Mouse (Mus musculus): Measurements from ENCODE around the gene Atf1.
"Not testable (repeated sequence)": the region's sequence is repeated elsewhere in the genome, so short reads cannot be mapped to it uniquely, and the experiment has no call there.

Atf1 gene

DNA sequence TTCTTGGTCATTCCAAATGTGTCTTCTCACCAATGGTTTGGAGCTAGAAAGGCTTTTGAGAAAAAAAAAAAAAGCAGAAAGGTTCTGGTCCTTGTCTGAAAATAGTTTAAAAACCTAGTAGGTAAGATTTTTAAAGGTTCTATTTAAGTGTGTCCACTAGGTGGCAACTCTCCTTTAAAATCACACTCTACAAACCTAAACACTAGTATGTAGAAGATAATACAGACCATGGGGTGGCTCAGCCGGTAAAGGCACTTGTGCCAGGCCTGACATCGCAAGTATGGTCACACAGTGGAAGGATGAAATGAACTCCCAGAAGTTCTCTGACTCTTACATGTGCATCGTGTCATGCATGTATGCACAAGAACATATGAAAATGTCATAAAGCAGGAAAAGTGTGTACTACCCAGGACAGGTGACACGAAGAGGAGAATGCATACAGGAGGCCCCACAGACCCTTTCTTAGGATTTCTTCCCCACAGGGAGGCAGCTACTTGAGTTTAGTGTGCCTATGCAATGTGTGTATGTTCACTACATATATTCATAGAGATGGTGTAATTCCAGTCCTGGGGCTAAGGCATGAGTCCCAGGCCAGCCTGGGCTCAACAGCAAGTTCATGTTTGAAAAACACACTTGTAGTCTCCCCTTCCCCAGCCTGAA lies 35.8 kb downstream of the Atf1 start:
- no peak for DNase-seq

- no peak for DNase-seq
Measured at GRCm38 (mm10) chr15:100265586-100266325, 38.1 kb downstream of the Atf1 start.

- no peak for DNase-seq
Measured at GRCm38 (mm10) chr15:100268916-100269315, 41.3 kb downstream of the Atf1 start.

DNA sequence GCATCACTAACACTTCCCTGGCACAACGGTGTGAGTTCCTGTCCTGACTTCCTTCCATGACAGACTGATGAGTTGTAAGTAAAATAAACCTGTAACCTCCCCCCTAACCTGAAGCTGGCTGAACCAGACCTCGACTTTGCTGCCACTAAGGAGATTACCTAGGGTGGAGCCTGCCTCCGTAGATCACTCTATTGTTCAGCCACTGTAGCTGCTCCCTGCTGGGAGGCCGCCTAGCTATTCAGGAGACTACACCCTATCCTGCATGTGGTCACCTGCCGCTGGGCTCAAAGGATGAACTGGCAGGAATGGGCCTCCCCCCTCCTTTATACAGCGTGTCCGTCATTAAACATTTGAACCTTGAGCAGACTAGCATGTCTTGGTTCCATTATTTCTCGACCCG lies 42.2 kb downstream of the Atf1 start:
- no peak for DNase-seq

DNA sequence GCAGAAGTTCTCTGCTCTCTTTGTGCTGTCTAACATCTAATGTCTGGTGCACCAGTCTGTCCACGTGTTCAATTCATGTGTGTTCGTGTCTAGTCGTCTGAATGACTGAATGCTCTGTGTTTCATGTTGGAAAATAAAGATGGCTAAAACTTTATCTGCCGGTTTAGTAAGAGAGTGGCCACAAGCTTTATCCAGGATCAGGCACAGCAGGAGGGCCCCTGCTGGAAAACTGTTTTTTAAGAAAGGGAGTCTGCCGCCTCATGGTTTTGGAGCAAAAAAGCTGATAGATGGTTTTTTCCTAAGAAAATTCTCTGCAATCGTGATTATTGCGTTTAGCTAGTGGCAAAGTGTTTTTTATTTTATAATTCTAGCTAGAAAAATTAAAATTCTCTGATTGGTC lies 43.0 kb downstream of the Atf1 start:
- DNase-seq: not testable (repeated sequence)

GRCm38 (mm10) chr15:100271411-100271810 lies 43.8 kb downstream of the Atf1 start:
- DNase-seq: no peak

- not testable (repeated sequence) for DNase-seq
Measured at GRCm38 (mm10) chr15:100273791-100274308, 46.2 kb downstream of the Atf1 start.

DNA sequence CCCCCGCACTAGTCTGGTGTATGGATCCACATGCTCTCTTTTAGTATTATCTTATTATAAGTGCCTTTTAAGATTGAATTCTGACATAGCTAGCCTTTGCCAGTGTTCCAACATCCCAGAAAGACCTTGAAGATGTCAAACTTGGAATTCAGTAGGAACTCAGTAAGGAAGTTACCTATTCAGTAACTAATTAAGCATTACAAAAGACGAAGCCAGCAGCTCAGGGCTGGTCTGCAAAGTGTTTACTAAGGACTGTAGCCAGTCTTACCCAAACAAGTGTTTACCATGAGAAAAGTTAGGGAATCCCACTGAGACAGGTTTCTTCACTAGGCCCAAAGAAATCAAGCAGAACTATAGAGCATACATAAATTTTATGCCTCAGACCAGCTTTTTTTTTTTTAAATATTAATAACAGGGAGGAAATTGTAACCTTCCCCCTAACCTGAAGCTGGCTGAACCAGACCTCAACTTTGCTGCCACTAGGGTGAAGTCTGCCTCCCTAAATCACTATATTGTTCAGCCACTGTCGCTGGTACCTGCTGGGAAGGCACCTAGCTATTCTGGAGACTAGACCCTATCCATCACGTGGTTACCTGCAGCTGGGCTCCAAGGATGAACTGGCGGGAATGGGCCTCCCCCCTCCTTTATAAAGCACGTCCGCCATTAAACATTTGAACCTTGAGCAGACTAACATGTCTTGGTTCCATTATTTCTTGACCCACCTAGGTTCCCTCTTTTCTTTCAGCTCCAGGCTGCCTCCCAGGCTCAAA lies 47.4 kb downstream of the Atf1 start:
- no peak for DNase-seq

- no peak for DNase-seq
Measured at GRCm38 (mm10) chr15:100276403-100276802, 48.8 kb downstream of the Atf1 start.

DNA sequence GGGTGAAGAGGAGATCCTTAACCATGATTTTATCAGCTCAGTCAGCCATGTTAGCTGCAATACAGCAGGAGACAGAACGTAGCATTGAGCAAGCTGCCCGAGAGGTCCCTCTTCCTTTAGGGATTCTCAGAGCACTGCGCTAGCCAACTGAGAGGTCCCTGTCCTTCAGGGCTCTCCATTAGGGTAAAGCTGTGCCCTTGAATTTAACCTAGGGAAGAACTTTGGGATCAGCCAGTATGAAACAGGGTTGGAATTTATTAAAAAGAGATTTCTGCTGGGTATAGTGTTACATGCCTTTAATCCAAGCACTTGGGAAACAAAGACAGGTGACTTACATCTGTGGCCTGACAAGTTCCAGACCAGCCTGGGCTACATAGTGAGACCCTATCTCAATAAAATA lies 50.0 kb downstream of the Atf1 start:
- no peak for DNase-seq

GRCm38 (mm10) chr15:100280626-100281025 lies 53.0 kb downstream of the Atf1 start, which contains the start of gene Tmprss12:
TSS of gene Tmprss12 (plus strand) at chr15:100280837.
- no peak for DNase-seq

GRCm38 (mm10) chr15:100288980-100289379 lies 61.4 kb downstream of the Atf1 start:
- no peak for DNase-seq

GRCm38 (mm10) chr15:100290858-100291257 lies 63.2 kb downstream of the Atf1 start:
- DNase-seq: no peak

- DNase-seq: no peak
Measured at GRCm38 (mm10) chr15:100292326-100292725, 64.7 kb downstream of the Atf1 start.

GRCm38 (mm10) chr15:100297856-100298255 lies 70.2 kb downstream of the Atf1 start:
- DNase-seq: no peak

DNA sequence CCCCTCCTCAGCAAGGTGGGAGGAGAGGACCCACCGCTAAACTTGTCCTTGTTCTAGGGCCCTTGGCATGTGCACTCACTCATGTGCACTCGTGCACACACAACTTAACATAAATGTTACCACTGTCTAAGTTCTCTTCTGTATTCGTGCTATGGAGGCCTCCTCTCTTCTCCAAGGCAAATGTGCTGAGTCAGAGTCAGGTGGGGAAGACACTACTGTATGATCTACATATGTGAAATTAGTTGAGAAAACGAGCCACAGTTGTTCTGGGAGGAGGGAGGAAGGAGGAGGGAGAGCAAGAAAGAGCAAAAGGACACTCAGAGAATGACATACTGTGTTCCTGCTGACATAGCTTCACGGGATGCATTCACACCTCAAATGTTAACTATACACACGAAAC lies 72.9 kb downstream of the Atf1 start:
- DNase-seq: no peak

- DNase-seq: no peak
Measured at GRCm38 (mm10) chr15:100301556-100301955, 73.9 kb downstream of the Atf1 start.

DNA sequence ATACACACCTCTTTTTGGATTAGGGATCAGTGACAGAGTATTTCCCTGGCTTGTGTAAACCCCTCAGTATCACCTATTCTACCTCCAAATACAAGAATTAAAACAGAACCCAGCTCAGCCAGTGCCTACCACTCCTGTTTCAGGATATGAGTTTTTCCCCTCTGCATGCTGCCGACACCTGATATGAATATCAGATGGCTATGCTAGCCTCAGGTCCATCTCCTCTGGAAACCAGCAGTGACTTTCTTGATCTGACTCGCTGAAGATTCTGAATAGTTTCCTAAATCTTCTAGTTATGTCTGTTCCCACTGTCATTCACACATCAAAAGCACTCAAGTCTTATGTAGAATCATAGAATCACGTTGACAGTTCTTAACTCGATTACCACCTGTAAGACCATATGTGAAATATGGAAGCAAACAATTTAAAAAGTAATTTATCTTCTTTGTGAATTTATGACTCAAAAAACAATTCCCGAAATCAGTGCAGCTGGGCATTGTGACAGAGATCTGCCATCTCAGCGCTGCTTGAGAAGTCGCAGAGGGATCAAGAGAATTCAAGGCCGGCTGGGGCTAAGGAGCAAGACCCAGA lies 75.9 kb downstream of the Atf1 start:
- no peak for DNase-seq

DNA sequence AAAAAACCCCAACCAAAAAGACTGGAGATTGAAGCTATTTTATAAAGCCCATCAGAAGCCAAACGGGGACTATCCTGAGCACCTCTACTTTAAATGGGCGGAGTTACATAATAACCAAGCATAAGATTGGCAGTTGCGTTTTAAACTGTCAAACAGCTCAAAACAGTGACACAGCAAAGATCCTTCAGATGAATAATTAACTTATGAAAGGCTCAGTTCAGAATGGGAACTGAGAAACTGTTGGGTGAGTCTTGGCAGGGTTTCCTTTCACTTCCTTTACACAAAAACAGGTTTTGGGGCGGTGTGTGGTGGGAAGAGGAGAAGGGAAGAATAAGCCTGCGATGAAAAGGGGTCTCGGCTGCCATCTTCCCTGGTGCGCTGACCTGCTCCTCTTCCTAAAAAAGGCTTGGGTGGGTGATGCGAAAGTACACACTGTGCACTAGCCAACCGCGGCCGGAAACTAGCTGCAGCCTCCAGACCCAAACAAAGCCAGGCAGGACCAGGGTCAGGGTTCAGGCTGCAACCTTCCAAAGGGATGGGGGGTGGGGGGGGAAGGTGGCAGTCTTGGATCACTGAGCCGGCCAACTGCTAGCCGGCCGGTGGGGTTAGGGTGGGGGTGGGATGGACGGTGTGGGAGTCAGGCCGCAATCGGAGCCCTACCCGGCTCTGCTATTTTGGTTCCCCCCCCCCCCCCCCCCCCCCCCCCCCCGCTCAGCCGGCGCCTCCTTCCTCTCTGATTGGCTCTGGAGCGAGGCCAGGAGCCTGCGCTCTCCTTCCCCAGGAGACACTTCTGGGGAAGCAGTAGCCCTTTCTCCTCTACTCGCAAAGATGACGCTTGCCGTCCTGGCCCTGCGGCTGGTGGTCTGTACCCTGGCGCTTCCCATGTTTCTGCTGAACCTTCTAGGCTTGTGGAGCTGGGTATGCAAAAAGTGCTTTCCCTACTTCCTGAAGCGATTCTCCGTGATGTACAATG lies 76.7 kb downstream of the Atf1 start, which contains the start of gene Mettl7a1:
TSS of gene Mettl7a1 (plus strand) at position 122 of the 973 bp plus-strand sequence.
- peak; percentile 90 for DNase-seq

DNA sequence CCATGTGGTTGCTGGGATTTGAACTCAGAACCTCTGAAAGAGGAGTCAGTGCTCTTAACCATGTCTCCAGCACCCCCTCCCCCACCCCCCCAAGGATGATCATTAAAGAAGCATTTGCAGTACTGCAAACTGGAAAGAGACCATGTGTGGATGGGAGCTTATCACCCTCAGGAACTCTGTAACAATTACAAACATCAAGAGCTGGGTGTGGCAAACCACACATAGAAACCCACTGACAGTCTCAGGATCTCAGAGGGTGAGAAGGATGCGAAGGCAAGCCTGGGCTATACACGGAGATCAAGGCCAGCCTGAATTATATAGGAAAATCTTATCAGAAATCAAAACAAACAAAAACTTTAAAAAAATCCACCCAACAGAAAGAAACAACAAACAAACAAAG lies 78.6 kb downstream of the Atf1 start:
- DNase-seq: no peak

- peak; percentile 56 for DNase-seq
Measured at GRCm38 (mm10) chr15:100307438-100308096, 79.9 kb downstream of the Atf1 start.

Data from kidney, postnatal 14 days (tissue).